Mouse (Mus musculus) hindbrain, embryonic 16.5 days (tissue): Measurements from ENCODE around the gene Fkbp10. TPM values are rescaled to one million over a fixed set of nuclear protein-coding genes. Genes with fewer than 3 reads are reported as not detected.
A peak's percentile ranks its signal among the peaks of the same experiment; 100 is the strongest.

Experiments used
- ATAC-seq: fragments of 200-750 bp; cut with Nextera tagmentation; 2 replicates; pipeline ENCODE4 v1.8.0; 2017; ENCODE audit warnings: moderate TSS enrichment, moderate library complexity
- H3K27ac ChIP-seq: fragments of 300-500 bp; sonication (generic); 2 replicates; pipeline ENCODE4 v1.5.1; 2014; ENCODE audit warnings: low read depth, mild to moderate bottlenecking, control low read depth, low read length, moderate library complexity
- H3K27me3 ChIP-seq: fragments of 300-500 bp; sonication (generic); replicated peaks from 2 replicates; pipeline ENCODE4 v1.6.1; 2014; ENCODE audit warnings: low read length; ENCODE audit not compliant: control insufficient read depth, insufficient read depth
- H3K36me3 ChIP-seq: fragments of 300-500 bp; sonication (generic); 2 replicates; pipeline ENCODE4 v1.6.1; 2014; ENCODE audit warnings: mild to moderate bottlenecking, low read length, moderate library complexity, mixed read lengths; ENCODE audit not compliant: control insufficient read depth, insufficient read depth
- H3K4me1 ChIP-seq: fragments of 300-500 bp; sonication (generic); 2 replicates; pipeline ENCODE4 v1.6.1; 2014; ENCODE audit warnings: low read depth, low read length; ENCODE audit not compliant: control insufficient read depth, insufficient read depth
- H3K4me2 ChIP-seq: fragments of 300-500 bp; sonication (generic); 2 replicates; pipeline ENCODE4 v1.6.1; 2014; ENCODE audit warnings: mild to moderate bottlenecking, low read length, control low read depth, moderate library complexity
- H3K4me3 ChIP-seq: fragments of 300-500 bp; sonication (generic); 2 replicates; pipeline ENCODE4 v1.5.1; 2014; ENCODE audit warnings: mild to moderate bottlenecking, low read length, control low read depth, moderate library complexity
- H3K9ac ChIP-seq: fragments of 300-500 bp; sonication (generic); 2 replicates; pipeline ENCODE4 v1.6.1; 2014; ENCODE audit warnings: low read depth, mild to moderate bottlenecking, control low read depth, low read length, moderate library complexity
- H3K9me3 ChIP-seq: fragments of 300-500 bp; sonication (generic); 2 replicates; pipeline ENCODE4 v1.6.1; 2014; ENCODE audit warnings: mild to moderate bottlenecking, low read length, moderate library complexity; ENCODE audit not compliant: control insufficient read depth
- WGBS: fragments of 180-500 bp; shearing (Covaris S2); extraction: QIAGEN DNeasy Blood & Tissue Kit; methylation state at CpG from one replicate; pipeline ENCODE4 v1.1.7; 2014; 5-methylcytosine and 5-hydroxymethylcytosine counted together
- polyA plus RNA-seq: library from polyadenylated mRNA; unstranded; fragments of >200 nt; fragmentation: Nextera tagmentation; extraction: Ambion mirVana; gene quantifications from 2 replicates; pipeline ENCODE4 v1.2.1, GENCODE M21; 2015

The Fkbp10 gene
- polyA plus RNA-seq, 1 experiment from 2014 or later = 29.2 TPM

GRCm38 (mm10) chr11:100406995-100407705 lies 8.3 kb upstream of the Fkbp10 start:
- H3K27me3 ChIP-seq = no peaks in the 10 kb centered on the region
- 79% methylated on average over 5 of the region's 5 CpGs for WGBS
- ATAC-seq = no peak

GRCm38 (mm10) chr11:100408076-100408834 lies 7.2 kb upstream of the Fkbp10 start:
- WGBS = 45% methylated on average over 10 of the region's 10 CpGs
- Histone ChIP-seq H3K9ac (no peak overlapping the region), H3K36me3 (peaks cover 4% of the 10 kb centered on the region; the same call in 1 of the 2 replicates), H3K4me1 (peaks cover 11% of the 10 kb centered on the region), H3K4me2 (no peak overlapping the region), H3K9me3 (no peaks in the 10 kb centered on the region), H3K27ac (no peak overlapping the region), H3K27me3 (no peaks in the 10 kb centered on the region), H3K4me3 (no peak overlapping the region)
- 0 out of 2 replicates have a peak, but pooled peaks have one; percentile 18 for ATAC-seq

More at GRCm38 (mm10) chr11:100406995-100407705, 8.3 kb upstream of the Fkbp10 start:
- Histone ChIP-seq H3K36me3 (peaks cover 4% of the 10 kb centered on the region; the same call in 1 of the 2 replicates), H3K9me3 (no peaks in the 10 kb centered on the region), H3K4me3 (no peak overlapping the region), H3K9ac (no peak overlapping the region), H3K4me1 (peaks cover 5% of the 10 kb centered on the region; the same call in 1 of the 2 replicates), H3K27ac (no peak overlapping the region), H3K4me2 (no peak overlapping the region)

DNA sequence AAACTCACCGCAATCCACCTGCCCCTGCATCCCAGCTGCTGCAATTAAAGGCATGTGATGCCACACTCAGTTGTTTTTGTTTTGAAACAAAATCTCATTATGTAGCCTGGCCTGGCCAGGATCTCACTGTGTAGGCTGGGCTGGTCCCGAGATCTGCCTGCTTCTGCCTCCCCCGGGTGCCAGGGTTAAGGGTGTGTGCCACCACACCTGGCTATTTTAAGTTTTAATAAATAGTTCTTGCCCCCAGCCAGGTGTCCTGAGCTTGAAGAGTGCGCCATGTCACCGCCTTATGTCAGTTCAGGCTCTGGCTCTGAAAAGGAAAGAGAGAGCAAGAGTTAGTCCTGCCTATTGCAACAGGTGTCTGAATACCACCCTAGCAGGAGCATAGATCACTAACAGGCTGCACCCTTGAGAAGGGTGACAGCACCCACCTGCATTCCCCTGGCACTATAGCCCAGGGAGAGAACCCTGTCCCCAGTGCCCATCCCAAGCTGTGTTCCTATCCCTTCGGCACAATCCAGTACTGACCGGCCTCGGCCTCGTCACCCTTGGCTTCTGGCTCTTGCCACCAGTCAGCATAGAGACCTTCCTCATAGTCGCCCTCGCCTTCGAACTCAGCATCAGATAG lies 6.5 kb upstream of the Fkbp10 start:
- Histone ChIP-seq H3K4me1 (peaks cover 11% of the 10 kb centered on the region), H3K27ac (no peak overlapping the region), H3K27me3 (no peaks in the 10 kb centered on the region), H3K36me3 (peaks cover 4% of the 10 kb centered on the region; the same call in 1 of the 2 replicates), H3K9ac (no peak overlapping the region), H3K9me3 (no peaks in the 10 kb centered on the region), H3K4me2 (no peak overlapping the region), H3K4me3 (no peak overlapping the region)
- WGBS = 93% methylated on average over 12 of the region's 12 CpGs
- no peak for ATAC-seq

DNA sequence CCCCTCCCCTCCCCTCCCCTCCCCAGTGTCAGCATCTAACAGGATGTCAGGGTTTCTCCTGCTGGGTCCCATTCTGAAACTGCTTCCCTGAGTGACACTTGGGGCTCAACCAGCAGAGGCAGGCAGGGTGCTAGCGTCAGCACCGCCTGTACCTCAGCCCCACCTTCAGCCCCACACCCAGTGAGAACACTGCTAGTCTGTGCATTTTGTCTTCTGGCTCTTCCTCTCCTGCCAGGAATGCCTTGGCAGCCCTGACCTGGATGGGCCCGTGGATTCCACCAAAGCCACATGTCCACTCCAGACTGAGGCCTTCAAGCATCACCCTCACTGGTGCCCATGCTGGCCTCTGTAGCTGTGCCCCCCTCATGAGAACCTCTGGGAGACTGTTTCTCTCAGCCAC lies 5.8 kb upstream of the Fkbp10 start:
- H3K9ac ChIP-seq = no peak overlapping the region
- H3K4me3 ChIP-seq = no peak overlapping the region
- no peaks in the 10 kb centered on the region for H3K9me3 ChIP-seq
- WGBS = 77% methylated on average over 3 of the region's 3 CpGs
- no peak for ATAC-seq
- H3K27ac ChIP-seq = no peak overlapping the region
- H3K36me3 ChIP-seq = peaks cover 4% of the 10 kb centered on the region; the same call in 1 of the 2 replicates
- H3K4me1 ChIP-seq = peaks cover 11% of the 10 kb centered on the region
- no peaks in the 10 kb centered on the region for H3K27me3 ChIP-seq
- no peak overlapping the region for H3K4me2 ChIP-seq

DNA sequence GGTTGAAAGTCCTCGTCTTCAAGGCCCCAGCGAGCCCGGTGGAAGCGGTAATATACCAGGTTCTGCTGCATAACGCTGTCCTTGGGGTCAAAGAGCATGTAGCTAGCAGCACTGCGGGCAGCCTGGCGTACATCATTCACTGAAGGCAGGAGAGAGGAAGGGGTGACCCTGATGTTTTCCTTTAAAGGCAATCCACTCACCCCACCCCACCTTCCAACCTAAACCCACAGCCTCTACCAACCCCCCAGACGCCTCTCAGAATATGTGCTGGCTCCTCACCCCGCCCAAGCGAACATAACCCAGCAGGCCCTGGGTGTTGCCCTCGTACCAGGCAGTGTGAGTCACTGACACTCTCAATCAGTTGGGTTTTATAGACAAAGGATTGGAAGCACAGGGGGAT lies 3.8 kb upstream of the Fkbp10 start:
- H3K4me1 ChIP-seq = peaks cover 16% of the 10 kb centered on the region

DNA sequence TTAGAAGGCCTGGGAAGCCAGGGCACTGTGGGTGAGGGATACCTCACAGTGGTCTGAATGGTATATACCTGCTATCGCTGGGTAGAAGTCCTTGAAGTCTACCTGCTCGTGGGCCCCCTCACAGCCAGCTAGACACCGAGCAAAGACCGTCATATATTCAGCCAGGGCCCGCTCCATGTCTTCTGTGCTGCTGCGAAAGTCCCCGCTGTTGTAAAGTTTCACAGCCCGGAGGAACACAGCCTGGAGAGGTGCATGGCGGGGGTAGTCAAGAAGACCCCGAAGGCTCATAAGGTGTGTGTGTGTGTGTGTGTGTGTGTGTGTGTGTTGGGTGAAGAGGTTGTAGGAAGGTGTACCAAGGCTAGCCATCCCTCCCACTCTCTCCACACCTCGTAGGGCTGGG lies 2.0 kb upstream of the Fkbp10 start:
- Histone ChIP-seq H3K27me3 (peaks cover 9% of the 10 kb centered on the region), H3K9ac (peak overlapping the region; percentile 81), H3K4me1 (peaks cover 16% of the 10 kb centered on the region), H3K36me3 (peaks cover 4% of the 10 kb centered on the region; the same call in 1 of the 2 replicates), H3K27ac (no peak overlapping the region), H3K4me3 (peak overlapping the region; percentile 68), H3K9me3 (no peaks in the 10 kb centered on the region), H3K4me2 (peak overlapping the region; percentile 61)
- ATAC-seq = no peak
- 84% methylated on average over 11 of the region's 11 CpGs for WGBS

More for the DNA sequence above, 3.8 kb upstream of the Fkbp10 start:
- Histone ChIP-seq H3K9ac (no peak overlapping the region), H3K27me3 (peaks cover 9% of the 10 kb centered on the region), H3K36me3 (peaks cover 4% of the 10 kb centered on the region; the same call in 1 of the 2 replicates), H3K9me3 (no peaks in the 10 kb centered on the region), H3K4me2 (no peak overlapping the region), H3K4me3 (no peak overlapping the region), H3K27ac (no peak overlapping the region)
- ATAC-seq = no peak
- 78% methylated on average over 11 of the region's 11 CpGs for WGBS

GRCm38 (mm10) chr11:100414021-100414913 lies 1.2 kb upstream of the Fkbp10 start, which contains the start of gene P3h4:
P3h4 (minus strand) TSS chr11:100414836.
- Histone ChIP-seq H3K4me1 (peaks cover 16% of the 10 kb centered on the region), H3K36me3 (no peaks in the 10 kb centered on the region), H3K9ac (peak within 1 kb of the TSS; percentile 81), H3K27ac (peak within 1 kb of the TSS; percentile 83), H3K4me3 (peak within 1 kb of the TSS; percentile 68), H3K27me3 (peaks cover 9% of the 10 kb centered on the region), H3K9me3 (no peaks in the 10 kb centered on the region), H3K4me2 (peak within 1 kb of the TSS; percentile 61)
- WGBS = 3% methylated on average over 91 of the region's 93 CpGs
- ATAC-seq = peak; percentile 95

DNA sequence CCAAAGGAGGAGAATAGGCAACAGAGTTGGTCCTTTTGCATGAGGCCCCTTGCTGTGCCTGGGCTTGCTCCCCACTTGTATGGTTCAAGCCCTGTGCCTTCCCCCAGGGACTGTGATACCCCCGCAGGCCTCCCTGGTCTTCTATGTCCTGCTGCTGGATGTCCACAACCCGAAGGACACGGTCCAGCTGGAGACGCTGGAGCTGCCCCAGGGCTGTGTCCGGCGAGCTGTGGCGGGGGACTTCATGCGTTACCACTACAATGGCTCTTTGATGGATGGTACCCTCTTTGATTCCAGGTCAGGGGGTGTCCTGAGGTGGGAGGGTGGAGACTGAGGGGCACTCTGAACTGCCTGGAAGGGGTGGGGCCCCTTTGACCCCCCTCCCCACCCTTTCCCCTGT lies 6.0 kb downstream of the Fkbp10 start:
- no peaks in the 10 kb centered on the region for H3K36me3 ChIP-seq
- no peaks in the 10 kb centered on the region for H3K9me3 ChIP-seq
- no peak overlapping the region for H3K4me3 ChIP-seq
- WGBS = 34% methylated on average over 8 of the region's 8 CpGs
- H3K4me1 ChIP-seq = no peaks in the 10 kb centered on the region
- no peak overlapping the region for H3K9ac ChIP-seq
- H3K27me3 ChIP-seq = peaks cover 1% of the 10 kb centered on the region
- H3K27ac ChIP-seq = no peak overlapping the region
- no peak for ATAC-seq
- no peak overlapping the region for H3K4me2 ChIP-seq
